ENCODE assay signal across 9 mouse cellular contexts in genomic region chr4:117893376-117893775, GRCm38 (mm10). TPM values are rescaled to one million over a fixed set of nuclear protein-coding genes. Genes with fewer than 3 reads are reported as not detected.
A peak's percentile ranks its signal among the peaks of the same experiment; 100 is the strongest.
DNase-seq lines count a peak whose midpoint lies in the region; ATAC-seq and TF ChIP-seq lines count a peak whose summit lies in the region.
"Had no signal": no experiment of that assay in that cellular context is flagged by ENCODE, and none has a peak within 500 bp of the region (broad histone marks: within the 10 kb centered on the region; RNA-seq: fewer than 3 reads in every experiment).

No protein-coding gene starts in this region.

- no peaks in the 10 kb centered on the region for H3K79me2 ChIP-seq in heart, adult 2 months (replicated peaks; ENCODE audit: control insufficient read depth, insufficient read depth, low read length)

- H3K4me3 ChIP-seq in heart, adult 2 months: no peak overlapping the region
- H3K4me3 ChIP-seq: neural tube, embryonic 12.5 days had no signal

- no peaks in the 10 kb centered on the region for H3K36me3 ChIP-seq in heart, adult 2 months (ENCODE audit: control insufficient read depth, insufficient read depth, low read length)

- no peak for ATAC-seq in erythroid progenitor cell, adult 5-6 weeks (replicated peaks; ENCODE audit: low FRiP score, poor library complexity, severe bottlenecking)

- H3K27me3 ChIP-seq in heart, adult 2 months (ENCODE audit: control insufficient read depth, insufficient read depth, low read length): no peaks in the 10 kb centered on the region
- H3K27me3 ChIP-seq: neural tube, embryonic 12.5 days had no signal

- peak; percentile 39 to 70 for DNase-seq in heart, adult 2 months
- DNase-seq in heart, adult 11 months: no peak
- DNase-seq in CD4-positive helper T cell, adult 2 months (ENCODE audit: low read depth, low spot score): peak; percentile 59
- DNase-seq in embryo, embryonic 10 days (ENCODE audit: low spot score): peak; percentile 82
- DNase-seq in lung, postnatal 36 days: peak; percentile 71
- DNase-seq in frontal cortex, postnatal 25 days (ENCODE audit: low spot score in 2 of 2): no peak
- no peak for DNase-seq in right cerebral cortex, adult 18-20 months

- intact Hi-C loops in heart, adult 2 months (cut with DNase I): no loop called here

- peaks cover 2% of the 10 kb centered on the region; the same call in 1 of the 2 replicates for H3K4me1 ChIP-seq in heart, adult 2 months (ENCODE audit: control insufficient read depth, insufficient read depth, low read length)

- H3K9ac ChIP-seq in heart, adult 2 months (ENCODE audit: low read depth, low read length): no peak overlapping the region
- H3K9ac ChIP-seq: neural tube, embryonic 12.5 days had no signal

- 18% methylated on average over 9 of the region's 9 CpGs for WGBS in heart, adult 2 months

- TF ChIP-seq POLR2A in heart, adult 2 months (IDR thresholded peaks at IDR 0.05; ENCODE audit: insufficient read depth, low read depth, low read length): no peak

- no peak for TF ChIP-seq CTCF in heart, adult 2 months (IDR thresholded peaks at IDR 0.05)

- TF ChIP-seq EP300 in heart, adult 2 months (IDR thresholded peaks at IDR 0.05; ENCODE audit: insufficient read depth, low read depth, low read length): no peak

- no peak overlapping the region for H3K27ac ChIP-seq in heart, adult 2 months
- H3K27ac ChIP-seq: neural tube, embryonic 12.5 days had no signal

RNA-seq across cellular contexts. Expression of gene Dph2, which starts 1.5 kb away (rescaled TPM):
- total RNA-seq in heart, adult 2 months (2021): 1 to 10 TPM; 3.0 to 3.9 TPM
- 7.3 and 8.4 TPM in 2 replicates for polyA plus RNA-seq in heart, adult 2 months (2012; rRNA removed)
- 0.72 and 0.84 TPM in 2 replicates for total RNA-seq in erythroid progenitor cell, adult 5-6 weeks (2015; ENCODE audit: low replicate concordance)
- 1.2 and 5.9 TPM in 2 replicates for total RNA-seq in erythroid progenitor cell, adult 5-6 weeks (2017; ENCODE audit: low replicate concordance)

RNA-seq across cellular contexts. Expression of gene Atp6v0b, which starts 6.2 kb away (rescaled TPM):
- 100 to 1,000 TPM; 109 to 124 TPM for total RNA-seq in heart, adult 2 months (2021)
- 279 and 324 TPM in 2 replicates for polyA plus RNA-seq in heart, adult 2 months (2012; rRNA removed)
- total RNA-seq in erythroid progenitor cell, adult 5-6 weeks (2015; ENCODE audit: low replicate concordance): 288 and 327 TPM in 2 replicates
- total RNA-seq in erythroid progenitor cell, adult 5-6 weeks (2017; ENCODE audit: low replicate concordance): 61.0 and 77.4 TPM in 2 replicates

RNA-seq across cellular contexts. Expression of gene B4galt2, which starts 10.1 kb away (rescaled TPM):
- 1 to 10 TPM; 4.0 to 4.3 TPM for total RNA-seq in heart, adult 2 months (2021)
- polyA plus RNA-seq in heart, adult 2 months (2012; rRNA removed): 8.6 and 9.3 TPM in 2 replicates
- not detected in 2 replicates for total RNA-seq in erythroid progenitor cell, adult 5-6 weeks (2015; ENCODE audit: low replicate concordance)
- total RNA-seq in erythroid progenitor cell, adult 5-6 weeks (2017; ENCODE audit: low replicate concordance): 0.45 TPM in 1 of 2 replicates, not detected in the other

RNA-seq across cellular contexts. Expression of gene Ccdc24, which starts 21.0 kb away (rescaled TPM):
- total RNA-seq in heart, adult 2 months (2021): under 1 TPM; 0.09 to 0.18 TPM
- polyA plus RNA-seq in heart, adult 2 months (2012; rRNA removed): 1.1 and 2.0 TPM in 2 replicates
- 1.3 TPM in 1 of 2 replicates, not detected in the other for total RNA-seq in erythroid progenitor cell, adult 5-6 weeks (2015; ENCODE audit: low replicate concordance)
- 0.98 and 17.2 TPM in 2 replicates for total RNA-seq in erythroid progenitor cell, adult 5-6 weeks (2017; ENCODE audit: low replicate concordance)

RNA-seq across cellular contexts. Expression of gene Ipo13, which starts 21.4 kb away (rescaled TPM):
- 10 to 100 TPM; 60.8 to 68.4 TPM for total RNA-seq in heart, adult 2 months (2021)
- 104 and 108 TPM in 2 replicates for polyA plus RNA-seq in heart, adult 2 months (2012; rRNA removed)
- 10.5 and 19.1 TPM in 2 replicates for total RNA-seq in erythroid progenitor cell, adult 5-6 weeks (2015; ENCODE audit: low replicate concordance)
- total RNA-seq in erythroid progenitor cell, adult 5-6 weeks (2017; ENCODE audit: low replicate concordance): 14.5 and 17.9 TPM in 2 replicates

Comparison
In these comparisons a context has a peak if more than half of its experiments do, and no peak if none do; other contexts are left out.
1. DNase-seq: peak in heart, adult 2 months (2 of 2), CD4-positive helper T cell, adult 2 months (single experiment), embryo, embryonic 10 days (single experiment) and lung, postnatal 36 days (single experiment); none in heart, adult 11 months (single experiment), frontal cortex, postnatal 25 days (0 of 2) and right cerebral cortex, adult 18-20 months (single experiment).